Mouse (Mus musculus): Measurements from ENCODE around the gene P2ry6. TPM values are rescaled to one million over a fixed set of nuclear protein-coding genes. Genes with fewer than 3 reads are reported as not detected.

The P2ry6 gene
- total and polyA plus RNA-seq, 2 experiments from 2014 or later: 3.5 to 4.5 TPM

DNA sequence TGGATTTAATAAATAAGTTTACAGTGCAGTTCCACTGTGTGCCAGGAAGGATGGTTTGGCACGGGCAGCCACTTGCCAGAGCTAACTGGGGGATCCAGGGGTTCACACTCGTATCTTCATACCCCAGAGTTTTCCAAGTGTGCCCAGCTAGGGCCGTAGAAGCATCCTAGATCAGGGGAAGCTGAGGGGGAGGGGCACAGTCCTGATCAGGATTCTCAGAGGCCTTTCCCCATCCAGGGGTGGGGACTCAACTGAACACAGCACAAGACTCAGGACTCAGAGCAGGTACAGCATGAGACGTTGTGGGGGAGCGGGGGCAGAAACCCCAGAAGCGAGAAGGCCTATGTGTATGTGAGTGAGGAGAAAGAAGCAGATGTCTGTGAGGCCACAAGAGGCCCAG lies 56.7 kb downstream of the P2ry6 start:
- peak; percentile 4 for DNase-seq (ENCODE audit: low spot score)

DNA sequence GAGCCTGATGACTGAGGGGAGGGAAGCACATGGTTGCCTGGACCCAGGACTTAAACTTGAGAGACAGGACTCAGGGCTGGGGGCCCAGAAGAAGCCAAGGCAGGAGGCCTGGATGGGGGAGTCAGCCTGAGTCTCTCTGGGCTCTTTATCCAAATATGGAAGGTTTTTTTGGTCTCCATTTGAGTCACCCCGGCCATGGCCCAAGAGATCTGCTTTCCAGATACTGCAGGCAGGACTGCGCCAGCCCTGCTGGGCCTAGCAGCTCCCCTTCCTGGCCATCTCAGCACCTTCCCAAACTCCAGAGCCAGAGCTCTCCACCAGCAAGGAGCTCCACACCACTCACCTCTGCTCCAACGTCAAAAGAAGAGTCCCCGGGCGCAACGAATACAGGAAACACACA lies 57.9 kb downstream of the P2ry6 start:
- Histone ChIP-seq H3K4me3 (ENCODE audit: low read depth, low read length) (no peak overlapping the region), H3K27ac (ENCODE audit: low read depth) (no peak overlapping the region), H3K36me3 (replicated peaks; ENCODE audit: control insufficient read depth, insufficient read depth, low read length) (peaks cover 7% of the 10 kb centered on the region; the same call in 1 of the 2 replicates), H3K27me3 (ENCODE audit: control insufficient read depth, insufficient read depth, low read length) (no peaks in the 10 kb centered on the region), H3K4me1 (ENCODE audit: control insufficient read depth, insufficient read depth) (peaks cover 44% of the 10 kb centered on the region), H3K9ac (replicated peaks; ENCODE audit: low read depth, low read length) (no peak overlapping the region), H3K4me2 (ENCODE audit: low read depth, low read length) (no peak overlapping the region), H3K9me3 (replicated peaks; ENCODE audit: control insufficient read depth, low read length) (no peaks in the 10 kb centered on the region)
- DNase-seq (ENCODE audit: low spot score) (peak; percentile 3), ATAC-seq (ENCODE audit: insufficient read depth, low read depth) (no peak)
- WGBS: 57% methylated on average over 6 of the region's 6 CpGs
- no peak for TF ChIP-seq EP300 (IDR thresholded peaks at IDR 0.05; ENCODE audit: low read depth)
- TF ChIP-seq CTCF (IDR thresholded peaks at IDR 0.05; ENCODE audit: low read depth): no peak

More for the DNA sequence above, 56.7 kb downstream of the P2ry6 start:
- H3K36me3 ChIP-seq (replicated peaks; ENCODE audit: control insufficient read depth, insufficient read depth, low read length): peaks cover 13% of the 10 kb centered on the region; the same call in 1 of the 2 replicates
- 40% methylated on average over 5 of the region's 6 CpGs for WGBS
- H3K4me1 ChIP-seq (ENCODE audit: control insufficient read depth, insufficient read depth): peaks cover 43% of the 10 kb centered on the region
- ATAC-seq (ENCODE audit: insufficient read depth, low read depth): no peak
- H3K4me3 ChIP-seq (ENCODE audit: low read depth, low read length): no peak overlapping the region
- no peak for TF ChIP-seq CTCF (IDR thresholded peaks at IDR 0.05; ENCODE audit: low read depth)
- no peak for TF ChIP-seq EP300 (IDR thresholded peaks at IDR 0.05; ENCODE audit: low read depth)
- peak overlapping the region; percentile 26; the same call in 1 of the 2 replicates for H3K4me2 ChIP-seq (ENCODE audit: low read depth, low read length)
- H3K9ac ChIP-seq (replicated peaks; ENCODE audit: low read depth, low read length): peak overlapping the region; percentile 34; the same call in 1 of the 2 replicates
- no peaks in the 10 kb centered on the region for H3K27me3 ChIP-seq (ENCODE audit: control insufficient read depth, insufficient read depth, low read length)
- no peaks in the 10 kb centered on the region for H3K9me3 ChIP-seq (replicated peaks; ENCODE audit: control insufficient read depth, low read length)
- H3K27ac ChIP-seq (ENCODE audit: low read depth): peak overlapping the region; percentile 71

DNA sequence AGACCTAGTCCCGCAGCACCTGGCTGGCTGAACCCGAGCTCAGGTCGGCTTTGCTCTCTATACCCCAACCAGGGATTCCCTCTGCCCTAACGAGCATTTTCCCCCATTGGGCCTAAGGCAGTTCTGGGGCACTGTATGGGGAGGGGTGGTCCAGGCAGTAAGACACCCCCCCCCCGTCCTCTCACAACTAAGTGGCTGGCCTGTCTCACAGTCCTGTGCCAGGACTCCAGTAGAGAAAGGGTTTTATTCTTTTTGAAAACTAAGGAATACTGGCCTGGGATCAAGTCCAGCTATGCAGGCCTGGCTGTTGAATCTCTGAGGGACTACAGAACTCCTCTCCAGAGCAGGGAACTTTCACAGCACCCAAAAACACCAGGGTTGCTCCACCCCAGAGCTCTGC lies 59.2 kb downstream of the P2ry6 start:
- DNase-seq (ENCODE audit: low spot score): no peak
- TF ChIP-seq CTCF (IDR thresholded peaks at IDR 0.05; ENCODE audit: low read depth): no peak
- no peak for TF ChIP-seq EP300 (IDR thresholded peaks at IDR 0.05; ENCODE audit: low read depth)
- Histone ChIP-seq H3K4me3 (ENCODE audit: low read depth, low read length) (no peak overlapping the region), H3K27ac (ENCODE audit: low read depth) (no peak overlapping the region), H3K9ac (replicated peaks; ENCODE audit: low read depth, low read length) (no peak overlapping the region), H3K27me3 (ENCODE audit: control insufficient read depth, insufficient read depth, low read length) (no peaks in the 10 kb centered on the region), H3K36me3 (replicated peaks; ENCODE audit: control insufficient read depth, insufficient read depth, low read length) (no peaks in the 10 kb centered on the region), H3K4me2 (ENCODE audit: low read depth, low read length) (no peak overlapping the region), H3K9me3 (replicated peaks; ENCODE audit: control insufficient read depth, low read length) (no peaks in the 10 kb centered on the region), H3K4me1 (ENCODE audit: control insufficient read depth, insufficient read depth) (peaks cover 52% of the 10 kb centered on the region)
- no peak for ATAC-seq (ENCODE audit: insufficient read depth, low read depth)
- whole genome bisulfite sequencing: 70% methylated on average over 5 of the region's 5 CpGs

DNA sequence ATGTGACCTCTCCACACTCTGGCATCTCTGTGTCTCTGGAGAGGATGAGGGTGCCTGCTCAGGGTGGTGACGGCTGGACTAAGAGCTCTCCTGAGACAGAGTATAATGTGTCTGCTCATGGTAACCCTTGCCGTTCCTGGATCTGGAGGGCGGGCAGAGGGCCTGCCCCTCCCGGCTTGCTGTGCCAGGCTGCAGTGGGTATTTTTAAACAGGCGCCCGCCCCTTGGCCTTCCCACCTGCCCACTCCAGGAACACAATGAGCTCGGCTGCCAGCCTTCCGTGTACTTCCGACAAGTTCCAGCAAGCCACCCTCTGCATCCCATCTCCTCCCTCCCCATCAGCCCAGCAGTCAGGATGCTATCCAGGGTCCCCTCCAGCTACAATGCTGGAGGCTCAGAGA lies 62.7 kb downstream of the P2ry6 start:
- TF ChIP-seq CTCF (IDR thresholded peaks at IDR 0.05; ENCODE audit: low read depth) (no peak), EP300 (IDR thresholded peaks at IDR 0.05; ENCODE audit: low read depth) (no peak)
- Histone ChIP-seq H3K4me1 (ENCODE audit: control insufficient read depth, insufficient read depth) (peaks cover 30% of the 10 kb centered on the region), H3K9ac (replicated peaks; ENCODE audit: low read depth, low read length) (no peak overlapping the region), H3K27ac (ENCODE audit: low read depth) (peak overlapping the region; percentile 70), H3K9me3 (replicated peaks; ENCODE audit: control insufficient read depth, low read length) (no peaks in the 10 kb centered on the region), H3K36me3 (replicated peaks; ENCODE audit: control insufficient read depth, insufficient read depth, low read length) (no peaks in the 10 kb centered on the region), H3K4me2 (ENCODE audit: low read depth, low read length) (no peak overlapping the region), H3K4me3 (ENCODE audit: low read depth, low read length) (no peak overlapping the region), H3K27me3 (ENCODE audit: control insufficient read depth, insufficient read depth, low read length) (no peaks in the 10 kb centered on the region)
- WGBS: 13% methylated on average over 9 of the region's 9 CpGs
- peak; percentile 50 for ATAC-seq (ENCODE audit: insufficient read depth, low read depth)
- DNase-seq (ENCODE audit: low spot score): peak; percentile 21

DNA sequence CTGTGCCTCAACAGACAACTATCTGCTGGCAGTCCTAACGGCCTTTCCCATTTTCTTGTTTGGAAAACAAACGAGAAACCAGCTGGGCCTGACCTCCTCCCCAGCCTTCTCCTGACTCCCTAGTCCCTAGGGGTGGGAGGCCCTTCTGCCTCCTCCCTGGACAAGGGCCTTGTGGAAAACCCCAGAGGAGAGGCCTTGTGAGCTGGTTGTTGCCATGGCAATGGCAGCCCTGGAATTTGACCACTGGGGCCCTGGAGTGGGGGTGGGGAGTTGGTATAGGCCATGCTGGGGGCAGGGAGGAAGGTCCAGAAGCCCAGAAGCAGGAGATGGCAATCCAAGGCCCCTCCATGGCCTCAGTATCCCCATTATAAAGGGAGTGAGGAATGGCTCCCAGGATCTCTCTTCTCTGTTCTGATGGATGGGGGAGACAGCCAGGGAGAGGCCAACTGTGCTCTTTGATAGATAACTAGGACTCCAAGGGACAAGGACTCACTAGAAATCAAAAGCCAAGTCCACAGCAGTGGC lies 63.1 kb downstream of the P2ry6 start:
- DNase-seq (ENCODE audit: low spot score) (peak; percentile 27), ATAC-seq (ENCODE audit: insufficient read depth, low read depth) (0 out of 2 replicates have a peak, but pooled peaks have one; percentile 18)
- Histone ChIP-seq H3K9ac (replicated peaks; ENCODE audit: low read depth, low read length) (no peak overlapping the region), H3K27me3 (ENCODE audit: control insufficient read depth, insufficient read depth, low read length) (no peaks in the 10 kb centered on the region), H3K27ac (ENCODE audit: low read depth) (peak overlapping the region; percentile 70), H3K4me3 (ENCODE audit: low read depth, low read length) (no peak overlapping the region), H3K4me2 (ENCODE audit: low read depth, low read length) (no peak overlapping the region), H3K4me1 (ENCODE audit: control insufficient read depth, insufficient read depth) (peaks cover 30% of the 10 kb centered on the region), H3K36me3 (replicated peaks; ENCODE audit: control insufficient read depth, insufficient read depth, low read length) (no peaks in the 10 kb centered on the region), H3K9me3 (replicated peaks; ENCODE audit: control insufficient read depth, low read length) (no peaks in the 10 kb centered on the region)
- 37% methylated on average over 2 of the region's 2 CpGs for WGBS
- TF ChIP-seq CTCF (IDR thresholded peaks at IDR 0.05; ENCODE audit: low read depth) (no peak), EP300 (IDR thresholded peaks at IDR 0.05; ENCODE audit: low read depth) (no peak)

DNA sequence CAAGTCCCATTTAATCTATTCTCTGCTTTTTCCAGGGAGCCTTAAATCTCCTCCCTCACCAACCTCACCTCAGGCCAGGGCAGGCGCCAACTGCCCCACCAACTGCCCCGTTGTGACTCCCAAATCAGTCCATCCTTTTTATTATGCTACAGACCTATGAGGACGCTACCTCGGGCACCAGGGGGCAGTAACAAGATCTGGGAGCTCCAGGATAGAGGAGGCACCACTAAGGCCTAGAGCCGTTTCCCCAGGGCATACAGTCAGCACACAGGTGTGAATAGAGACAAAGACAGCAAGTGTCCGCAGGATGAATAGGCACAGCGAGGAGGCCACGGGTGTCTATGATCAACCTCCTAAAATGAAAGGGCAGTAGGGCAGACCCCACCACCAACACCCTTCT lies 65.9 kb downstream of the P2ry6 start:
- H3K4me3 ChIP-seq (ENCODE audit: low read depth, low read length): no peak overlapping the region
- peaks cover 30% of the 10 kb centered on the region for H3K4me1 ChIP-seq (ENCODE audit: control insufficient read depth, insufficient read depth)
- no peaks in the 10 kb centered on the region for H3K9me3 ChIP-seq (replicated peaks; ENCODE audit: control insufficient read depth, low read length)
- H3K36me3 ChIP-seq (replicated peaks; ENCODE audit: control insufficient read depth, insufficient read depth, low read length): no peaks in the 10 kb centered on the region
- WGBS: 45% methylated on average over 8 of the region's 8 CpGs
- H3K27me3 ChIP-seq (ENCODE audit: control insufficient read depth, insufficient read depth, low read length): no peaks in the 10 kb centered on the region
- peak overlapping the region; percentile 62; the same call in 1 of the 2 replicates for H3K27ac ChIP-seq (ENCODE audit: low read depth)
- no peak overlapping the region for H3K4me2 ChIP-seq (ENCODE audit: low read depth, low read length)
- no peak overlapping the region for H3K9ac ChIP-seq (replicated peaks; ENCODE audit: low read depth, low read length)
- ATAC-seq (ENCODE audit: insufficient read depth, low read depth): no peak
- peak; percentile 18 for DNase-seq (ENCODE audit: low spot score)
- TF ChIP-seq CTCF (IDR thresholded peaks at IDR 0.05; ENCODE audit: low read depth): peak; percentile 56
- no peak for TF ChIP-seq EP300 (IDR thresholded peaks at IDR 0.05; ENCODE audit: low read depth)
